Mouse (Mus musculus) monocyte, adult 5-6 weeks (primary cell): ENCODE data around the gene Tbx2. TPM values are rescaled to one million over a fixed set of nuclear protein-coding genes. Genes with fewer than 3 reads are reported as not detected.

Source experiments
- ATAC-seq: fragments of 153-309, 156-312 bp; replicated peaks from 2 replicates; pipeline ENCODE4 v1.8.0; 2017; ENCODE audit warnings: mild to moderate bottlenecking; ENCODE audit not compliant: low TSS enrichment, insufficient number of reproducible peaks, severe bottlenecking, poor library complexity, low FRiP score
- total RNA-seq: library from RNA; stranded (forward); fragments of 200-1000, 200-491, 200-594 nt; gene quantifications from 3 replicates; pipeline ENCODE4 v1.2.3, GENCODE M21; 2017

The Tbx2 gene
- total RNA-seq, 1 experiment from 2014 or later = 0.95 TPM

- no peak for ATAC-seq
Observed at GRCm38 (mm10) chr11:85821659-85822058, 10.7 kb upstream of the Tbx2 start.

GRCm38 (mm10) chr11:85823181-85823580 lies 9.2 kb upstream of the Tbx2 start:
- ATAC-seq = peak; percentile 67

- no peak for ATAC-seq
Observed at GRCm38 (mm10) chr11:85823794-85824193, 8.6 kb upstream of the Tbx2 start.

GRCm38 (mm10) chr11:85825031-85825430 lies 7.3 kb upstream of the Tbx2 start:
- ATAC-seq = no peak

GRCm38 (mm10) chr11:85825823-85826222 lies 6.5 kb upstream of the Tbx2 start:
- no peak for ATAC-seq

GRCm38 (mm10) chr11:85827342-85827741 lies 5.0 kb upstream of the Tbx2 start:
- ATAC-seq = no peak

GRCm38 (mm10) chr11:85828691-85829519 lies 3.4 kb upstream of the Tbx2 start:
- ATAC-seq = no peak

- ATAC-seq = no peak
Observed at GRCm38 (mm10) chr11:85829520-85830440, 2.6 kb upstream of the Tbx2 start.

GRCm38 (mm10) chr11:85830901-85831341 lies 1.4 kb upstream of the Tbx2 start:
- no peak for ATAC-seq

GRCm38 (mm10) chr11:85831656-85832230 lies 608 bp upstream of the Tbx2 start:
- ATAC-seq = no peak

GRCm38 (mm10) chr11:85833081-85833521 lies 750 bp downstream of the Tbx2 start:
- no peak for ATAC-seq

GRCm38 (mm10) chr11:85833761-85834385 lies 1.5 kb downstream of the Tbx2 start:
- no peak for ATAC-seq

GRCm38 (mm10) chr11:85834386-85834931 lies 2.1 kb downstream of the Tbx2 start:
- ATAC-seq = no peak

GRCm38 (mm10) chr11:85835001-85835752 lies 2.8 kb downstream of the Tbx2 start:
- ATAC-seq = no peak

GRCm38 (mm10) chr11:85835753-85836522 lies 3.6 kb downstream of the Tbx2 start:
- no peak for ATAC-seq

GRCm38 (mm10) chr11:85836523-85837290 lies 4.4 kb downstream of the Tbx2 start:
- no peak for ATAC-seq
